Mouse (Mus musculus): ENCODE measurements around the gene Hrh1. TPM values are rescaled to one million over a fixed set of nuclear protein-coding genes. Genes with fewer than 3 reads are reported as not detected.

The Hrh1 gene
- polyA plus RNA-seq (2015; fragmentation: Nextera tagmentation; extraction: Ambion mirVana), result 0.59 and 0.95 TPM in 2 replicates

DNA sequence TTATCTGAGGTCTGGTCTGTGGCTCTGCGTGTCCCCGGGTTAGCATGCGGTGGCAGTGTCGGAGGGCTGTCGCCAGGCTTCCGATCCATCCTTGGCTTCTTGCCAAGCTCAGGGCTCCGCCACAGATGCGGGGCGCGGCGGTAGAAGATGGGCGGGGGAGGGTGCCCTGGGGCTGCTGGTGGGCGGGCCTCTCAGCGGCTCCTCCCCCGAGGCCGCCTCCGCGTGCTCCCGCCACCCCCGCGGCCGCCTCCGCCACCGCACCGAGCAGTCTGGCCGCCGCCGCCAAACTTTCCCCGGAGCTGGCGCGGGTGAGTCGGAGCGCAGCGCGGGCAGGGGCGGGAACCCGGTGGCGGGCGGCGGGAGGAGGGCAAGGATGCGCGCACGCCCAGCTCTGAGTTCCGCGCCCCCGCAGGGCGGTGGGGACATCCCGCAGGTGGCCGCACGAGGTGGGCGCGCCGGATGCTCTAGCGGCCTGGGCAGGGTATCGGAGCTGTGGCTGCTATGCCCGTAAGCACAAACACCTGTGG is at the start of gene Hrh1:
TSS of gene Hrh1 (plus strand) at position 246 of the 527 bp plus-strand sequence.
- Histone ChIP-seq H3K9ac (replicated peaks) (peak within 1 kb of the TSS; percentile 38), H3K27ac (replicated peaks) (no peak within 1 kb of the TSS), H3K4me1 (peaks cover 24% of the 10 kb centered on the region), H3K4me3 (replicated peaks) (peak within 1 kb of the TSS; percentile 50), H3K27me3 (replicated peaks) (peaks cover 55% of the 10 kb centered on the region), H3K36me3 (no peaks in the 10 kb centered on the region), H3K9me3 (replicated peaks) (no peaks in the 10 kb centered on the region), H3K4me2 (peak within 1 kb of the TSS; percentile 99)
- peak; percentile 60; the same call in 1 of the 2 replicates for ATAC-seq (ENCODE audit: low FRiP score)
- WGBS, result under 1% methylated on average over 55 of the region's 56 CpGs

- WGBS, result 78% methylated on average over 4 of the region's 4 CpGs
- Histone ChIP-seq H3K4me3 (replicated peaks) (no peak overlapping the region), H3K27ac (replicated peaks) (no peak overlapping the region), H3K9me3 (replicated peaks) (no peaks in the 10 kb centered on the region), H3K27me3 (replicated peaks) (no peaks in the 10 kb centered on the region), H3K4me2 (no peak overlapping the region), H3K4me1 (0 out of 2 replicates have a peak, but pooled peaks cover 5% of the 10 kb centered on the region), H3K9ac (replicated peaks) (no peak overlapping the region), H3K36me3 (no peaks in the 10 kb centered on the region)
- ATAC-seq (ENCODE audit: low FRiP score), result no peak
Observed at GRCm38 (mm10) chr6:114354635-114355034, 43.1 kb upstream of the Hrh1 start.

- Histone ChIP-seq H3K27me3 (replicated peaks) (no peaks in the 10 kb centered on the region), H3K4me1 (0 out of 2 replicates have a peak, but pooled peaks cover 5% of the 10 kb centered on the region), H3K9ac (replicated peaks) (no peak overlapping the region), H3K4me2 (no peak overlapping the region), H3K36me3 (no peaks in the 10 kb centered on the region), H3K27ac (replicated peaks) (no peak overlapping the region), H3K9me3 (replicated peaks) (no peaks in the 10 kb centered on the region), H3K4me3 (replicated peaks) (no peak overlapping the region)
- 57% methylated on average over 3 of the region's 3 CpGs for WGBS
- ATAC-seq (ENCODE audit: low FRiP score), result no peak
Observed at GRCm38 (mm10) chr6:114358171-114358570, 39.6 kb upstream of the Hrh1 start.

DNA sequence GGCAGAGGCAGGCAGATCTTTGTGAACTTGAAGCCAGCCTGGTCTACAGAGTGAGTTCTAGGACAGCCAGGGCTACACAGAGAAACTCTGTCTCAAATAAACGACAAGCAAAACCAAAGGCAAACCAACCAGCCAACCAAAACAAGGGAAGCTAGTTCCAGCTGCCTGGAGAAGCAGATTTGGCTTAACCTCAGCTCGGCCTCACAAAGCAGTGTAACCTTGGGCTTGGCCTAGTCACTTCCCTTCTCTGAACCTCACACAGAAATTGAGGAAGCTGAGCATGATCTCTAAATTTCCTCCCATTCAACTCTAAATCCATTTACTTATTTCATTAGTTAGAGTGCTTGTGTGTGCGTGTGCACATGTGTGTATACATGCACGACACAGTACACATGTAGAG is 35.4 kb upstream of the Hrh1 start:
- no peak for ATAC-seq (ENCODE audit: low FRiP score)
- Histone ChIP-seq H3K36me3 (no peaks in the 10 kb centered on the region), H3K27me3 (replicated peaks) (0 out of 2 replicates have a peak, but pooled peaks cover 3% of the 10 kb centered on the region), H3K27ac (replicated peaks) (no peak overlapping the region), H3K9ac (replicated peaks) (no peak overlapping the region), H3K9me3 (replicated peaks) (no peaks in the 10 kb centered on the region), H3K4me3 (replicated peaks) (no peak overlapping the region), H3K4me2 (no peak overlapping the region), H3K4me1 (0 out of 2 replicates have a peak, but pooled peaks cover 5% of the 10 kb centered on the region)
- WGBS, result 83% methylated on average over 4 of the region's 4 CpGs

DNA sequence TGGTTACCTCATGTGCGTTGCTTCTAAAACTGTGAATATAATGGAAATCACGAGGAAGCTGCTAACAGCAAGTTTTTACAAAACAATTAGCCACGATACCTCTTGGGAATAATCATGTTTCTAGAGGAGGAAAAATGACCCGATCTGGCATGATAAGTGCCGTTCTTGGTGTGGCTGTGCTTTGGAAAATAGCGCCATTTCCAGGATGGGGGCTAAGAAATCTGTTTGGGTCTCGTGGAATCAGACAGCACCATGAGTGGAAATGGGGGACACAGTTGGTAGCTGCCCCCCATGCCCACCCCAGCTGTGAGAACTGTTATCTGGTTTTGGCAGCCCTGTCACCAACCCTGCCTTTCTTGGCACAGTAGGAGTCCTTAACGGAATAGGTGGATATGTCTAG is 34.0 kb upstream of the Hrh1 start:
- Histone ChIP-seq H3K36me3 (no peaks in the 10 kb centered on the region), H3K27me3 (replicated peaks) (0 out of 2 replicates have a peak, but pooled peaks cover 3% of the 10 kb centered on the region), H3K4me2 (no peak overlapping the region), H3K4me3 (replicated peaks) (no peak overlapping the region), H3K27ac (replicated peaks) (no peak overlapping the region), H3K9me3 (replicated peaks) (no peaks in the 10 kb centered on the region), H3K4me1 (no peaks in the 10 kb centered on the region), H3K9ac (replicated peaks) (no peak overlapping the region)
- 57% methylated on average over 8 of the region's 8 CpGs for WGBS
- ATAC-seq (ENCODE audit: low FRiP score), result no peak

- no peak overlapping the region for H3K27ac ChIP-seq (replicated peaks)
- no peak overlapping the region for H3K9ac ChIP-seq (replicated peaks)
- H3K4me3 ChIP-seq (replicated peaks), result no peak overlapping the region
- WGBS, result 89% methylated on average over 5 of the region's 5 CpGs
- H3K4me1 ChIP-seq, result no peaks in the 10 kb centered on the region
- no peak overlapping the region for H3K4me2 ChIP-seq
- ATAC-seq (ENCODE audit: low FRiP score), result no peak
- H3K9me3 ChIP-seq (replicated peaks), result no peaks in the 10 kb centered on the region
- H3K36me3 ChIP-seq, result no peaks in the 10 kb centered on the region
- H3K27me3 ChIP-seq (replicated peaks), result 0 out of 2 replicates have a peak, but pooled peaks cover 3% of the 10 kb centered on the region
Observed at GRCm38 (mm10) chr6:114364734-114365133, 33.0 kb upstream of the Hrh1 start.

GRCm38 (mm10) chr6:114366191-114366590 is 31.5 kb upstream of the Hrh1 start:
- H3K4me2 ChIP-seq, result no peak overlapping the region
- no peak overlapping the region for H3K9ac ChIP-seq (replicated peaks)
- 51% methylated on average over 5 of the region's 5 CpGs for WGBS
- no peak overlapping the region for H3K27ac ChIP-seq (replicated peaks)
- H3K4me1 ChIP-seq, result no peaks in the 10 kb centered on the region
- H3K4me3 ChIP-seq (replicated peaks), result no peak overlapping the region
- H3K36me3 ChIP-seq, result no peaks in the 10 kb centered on the region
- H3K27me3 ChIP-seq (replicated peaks), result 0 out of 2 replicates have a peak, but pooled peaks cover 3% of the 10 kb centered on the region
- no peaks in the 10 kb centered on the region for H3K9me3 ChIP-seq (replicated peaks)
- ATAC-seq (ENCODE audit: low FRiP score), result no peak

DNA sequence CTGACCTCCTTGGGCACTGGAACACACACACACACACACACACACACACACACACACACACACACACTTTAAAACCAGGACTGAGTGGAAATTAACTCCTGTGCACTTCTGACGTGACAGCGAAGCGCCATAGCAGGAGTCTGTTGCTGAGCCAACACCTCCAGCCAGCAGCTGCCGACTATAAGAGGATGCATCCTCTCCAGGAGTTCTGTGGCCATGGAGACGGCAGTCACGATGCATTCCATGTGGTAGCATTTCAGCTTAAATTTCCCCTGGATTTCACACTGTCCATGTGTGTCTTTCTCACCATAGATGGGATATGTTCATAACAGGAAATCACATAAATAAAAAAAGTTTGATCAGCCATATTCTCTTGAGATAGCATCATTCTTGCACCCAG is 30.1 kb upstream of the Hrh1 start:
- Histone ChIP-seq H3K9me3 (replicated peaks) (no peaks in the 10 kb centered on the region), H3K4me3 (replicated peaks) (no peak overlapping the region), H3K4me2 (no peak overlapping the region), H3K9ac (replicated peaks) (no peak overlapping the region), H3K27ac (replicated peaks) (no peak overlapping the region), H3K27me3 (replicated peaks) (0 out of 2 replicates have a peak, but pooled peaks cover 3% of the 10 kb centered on the region), H3K4me1 (no peaks in the 10 kb centered on the region), H3K36me3 (no peaks in the 10 kb centered on the region)
- WGBS, result 48% methylated on average over 6 of the region's 6 CpGs
- ATAC-seq (ENCODE audit: low FRiP score), result no peak

DNA sequence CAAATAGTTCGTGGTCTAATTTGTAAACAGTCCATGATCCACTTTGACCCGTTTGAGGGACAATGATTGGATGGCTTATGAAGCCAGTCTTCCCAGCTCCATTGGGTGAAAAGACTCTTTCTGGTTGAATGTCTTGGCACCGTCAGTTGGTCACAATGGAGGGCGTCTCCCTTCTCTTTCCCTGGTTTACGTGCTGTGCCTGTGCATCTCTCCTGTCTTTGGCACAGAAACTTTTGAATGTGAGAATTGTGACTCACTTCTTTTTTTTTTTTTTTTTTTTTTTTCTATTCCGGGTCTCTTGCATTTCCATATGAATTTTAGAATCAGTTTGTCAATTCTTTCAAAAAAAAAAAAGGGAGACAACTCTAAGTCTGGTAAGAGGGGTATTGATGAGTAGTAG is 29.5 kb upstream of the Hrh1 start:
- Histone ChIP-seq H3K27ac (replicated peaks) (no peak overlapping the region), H3K9ac (replicated peaks) (no peak overlapping the region), H3K36me3 (no peaks in the 10 kb centered on the region), H3K4me3 (replicated peaks) (no peak overlapping the region), H3K27me3 (replicated peaks) (0 out of 2 replicates have a peak, but pooled peaks cover 3% of the 10 kb centered on the region), H3K4me1 (no peaks in the 10 kb centered on the region), H3K4me2 (no peak overlapping the region), H3K9me3 (replicated peaks) (no peaks in the 10 kb centered on the region)
- ATAC-seq (ENCODE audit: low FRiP score), result no peak
- 80% methylated on average over 6 of the region's 6 CpGs for WGBS

DNA sequence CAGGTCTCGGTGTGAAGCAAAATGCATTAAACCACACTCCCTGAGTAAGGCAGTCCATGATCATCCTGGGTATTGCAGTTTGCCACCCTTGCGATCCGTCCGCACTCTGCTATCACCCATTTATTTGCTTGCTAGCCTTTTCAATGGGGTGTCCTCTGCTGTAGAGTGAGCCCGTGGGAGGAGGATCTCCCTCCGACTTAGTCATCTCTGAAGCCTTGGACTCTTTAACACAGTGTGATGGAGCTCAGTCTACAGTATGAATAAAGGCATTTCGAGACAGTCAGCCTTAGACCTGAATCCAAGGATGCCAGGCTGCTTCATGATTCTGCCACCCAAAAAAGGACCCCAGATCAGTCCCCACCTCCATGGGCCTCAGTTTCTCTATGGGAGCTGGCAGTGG is 25.0 kb upstream of the Hrh1 start:
- WGBS, result 86% methylated on average over 7 of the region's 7 CpGs
- no peaks in the 10 kb centered on the region; the same call in 1 of the 2 replicates for H3K36me3 ChIP-seq
- no peak overlapping the region for H3K27ac ChIP-seq (replicated peaks)
- no peaks in the 10 kb centered on the region for H3K9me3 ChIP-seq (replicated peaks)
- H3K9ac ChIP-seq (replicated peaks), result no peak overlapping the region
- ATAC-seq (ENCODE audit: low FRiP score), result no peak
- no peaks in the 10 kb centered on the region for H3K4me1 ChIP-seq
- H3K27me3 ChIP-seq (replicated peaks), result no peaks in the 10 kb centered on the region
- no peak overlapping the region for H3K4me2 ChIP-seq
- no peak overlapping the region for H3K4me3 ChIP-seq (replicated peaks)

DNA sequence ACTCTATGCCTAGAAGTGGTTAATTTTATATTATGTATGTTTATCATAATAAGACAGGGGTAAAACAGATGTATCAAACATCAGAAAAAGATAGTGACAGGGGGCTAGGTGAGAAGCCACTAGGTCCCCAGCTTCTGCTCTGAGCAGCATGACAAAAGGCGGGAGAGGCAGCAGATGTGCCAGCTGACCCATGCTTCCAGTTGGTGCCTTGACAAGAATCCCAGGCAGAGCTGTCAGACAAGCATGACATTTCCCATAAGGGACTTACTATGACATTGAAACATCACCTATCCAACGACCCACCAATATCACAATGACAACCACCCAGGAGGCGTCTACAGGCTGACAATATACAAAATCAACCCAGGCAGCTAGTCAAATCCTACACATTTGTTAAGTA is 16.9 kb upstream of the Hrh1 start:
- Histone ChIP-seq H3K4me1 (no peaks in the 10 kb centered on the region), H3K36me3 (no peaks in the 10 kb centered on the region; the same call in 1 of the 2 replicates), H3K27me3 (replicated peaks) (no peaks in the 10 kb centered on the region), H3K9me3 (replicated peaks) (no peaks in the 10 kb centered on the region), H3K4me2 (no peak overlapping the region), H3K4me3 (replicated peaks) (no peak overlapping the region), H3K27ac (replicated peaks) (no peak overlapping the region), H3K9ac (replicated peaks) (no peak overlapping the region)
- no peak for ATAC-seq (ENCODE audit: low FRiP score)
- WGBS, result 72% methylated on average over 3 of the region's 3 CpGs

GRCm38 (mm10) chr6:114387320-114387719 is 10.4 kb upstream of the Hrh1 start:
- Histone ChIP-seq H3K36me3 (no peaks in the 10 kb centered on the region), H3K9ac (replicated peaks) (no peak overlapping the region), H3K27me3 (replicated peaks) (no peaks in the 10 kb centered on the region), H3K9me3 (replicated peaks) (no peaks in the 10 kb centered on the region), H3K4me1 (no peaks in the 10 kb centered on the region), H3K4me2 (no peak overlapping the region), H3K27ac (replicated peaks) (no peak overlapping the region), H3K4me3 (replicated peaks) (no peak overlapping the region)
- 72% methylated on average over 6 of the region's 6 CpGs for WGBS
- ATAC-seq (ENCODE audit: low FRiP score), result no peak

All from neural tube, embryonic 15.5 days (tissue).